Mouse (Mus musculus) liver, embryonic 16.5 days (tissue): ENCODE measurements around the gene Mthfd1. TPM values are rescaled to one million over a fixed set of nuclear protein-coding genes. Genes with fewer than 3 reads are reported as not detected.

Experiments used
- ATAC-seq: fragments of 200-750 bp; cut with Nextera tagmentation; 2 replicates; pipeline ENCODE4 v1.8.0; 2017; ENCODE audit warnings: low read depth, mild to moderate bottlenecking, moderate number of reproducible peaks, moderate library complexity
- H3K27ac ChIP-seq: fragments of 300-500 bp; sonication (generic); 2 replicates; pipeline ENCODE4 v1.5.1; 2014; ENCODE audit warnings: mild to moderate bottlenecking, low read length
- H3K27me3 ChIP-seq: fragments of 300-500 bp; sonication (generic); 2 replicates; pipeline ENCODE4 v1.6.1; 2014; ENCODE audit warnings: low read depth, low read length, mixed read lengths; ENCODE audit not compliant: control insufficient read depth, insufficient read depth
- H3K36me3 ChIP-seq: fragments of 300-500 bp; sonication (generic); 2 replicates; pipeline ENCODE4 v1.6.1; 2014; ENCODE audit warnings: mild to moderate bottlenecking; ENCODE audit not compliant: control insufficient read depth, insufficient read depth
- H3K4me1 ChIP-seq: fragments of 300-500 bp; sonication (generic); 2 replicates; pipeline ENCODE4 v1.6.1; 2014; ENCODE audit warnings: low read depth, low read length, mixed read lengths; ENCODE audit not compliant: control insufficient read depth
- H3K4me2 ChIP-seq: fragments of 300-500 bp; sonication (generic); 2 replicates; pipeline ENCODE4 v1.6.1; 2014; ENCODE audit warnings: low read depth, low read length, mixed read lengths
- H3K4me3 ChIP-seq: fragments of 300-500 bp; sonication (generic); 2 replicates; pipeline ENCODE4 v1.5.1; 2014; ENCODE audit warnings: low read depth, mild to moderate bottlenecking, low read length
- H3K9ac ChIP-seq: fragments of 300-500 bp; sonication (generic); 2 replicates; pipeline ENCODE4 v1.6.1; 2014; ENCODE audit warnings: low read depth, low read length
- H3K9me3 ChIP-seq: fragments of 300-500 bp; sonication (generic); replicated peaks from 2 replicates; pipeline ENCODE4 v1.6.1; 2016; ENCODE audit warnings: low read length; ENCODE audit not compliant: control insufficient read depth
- WGBS: fragments of 180-500 bp; shearing (Covaris S2); extraction: QIAGEN DNeasy Blood & Tissue Kit; methylation state at CpG from one replicate; pipeline ENCODE4 v1.1.7; 2014; ENCODE audit not compliant: insufficient replicate concordance; 5-methylcytosine and 5-hydroxymethylcytosine counted together
- polyA plus RNA-seq: library from polyadenylated mRNA; unstranded; fragments of >200 nt; fragmentation: Nextera tagmentation; extraction: Ambion mirVana; gene quantifications from 2 replicates; pipeline ENCODE4 v1.2.1, GENCODE M21; 2015

Mthfd1 gene
- polyA plus RNA-seq, 1 experiment from 2014 or later, result 100 TPM

GRCm38 (mm10) chr12:76366276-76366675 lies 111.2 kb downstream of the Mthfd1 start:
- 56% methylated on average over 3 of the region's 3 CpGs for WGBS
- Histone ChIP-seq H3K4me2 (no peak overlapping the region), H3K9ac (no peak overlapping the region), H3K27me3 (no peaks in the 10 kb centered on the region), H3K27ac (peak overlapping the region; percentile 25; the same call in 1 of the 2 replicates), H3K36me3 (no peaks in the 10 kb centered on the region), H3K4me3 (no peak overlapping the region), H3K4me1 (peaks cover 44% of the 10 kb centered on the region), H3K9me3 (no peaks in the 10 kb centered on the region)
- no peak for ATAC-seq

GRCm38 (mm10) chr12:76367096-76367995 lies 112.2 kb downstream of the Mthfd1 start:
- Histone ChIP-seq H3K36me3 (no peaks in the 10 kb centered on the region), H3K27me3 (no peaks in the 10 kb centered on the region), H3K27ac (peak overlapping the region; percentile 96), H3K9ac (peak overlapping the region; percentile 96), H3K4me1 (peaks cover 45% of the 10 kb centered on the region), H3K4me2 (peak overlapping the region; percentile 89), H3K4me3 (peak overlapping the region; percentile 90), H3K9me3 (no peaks in the 10 kb centered on the region)
- no peak for ATAC-seq
- 13% methylated on average over 14 of the region's 14 CpGs for WGBS

DNA sequence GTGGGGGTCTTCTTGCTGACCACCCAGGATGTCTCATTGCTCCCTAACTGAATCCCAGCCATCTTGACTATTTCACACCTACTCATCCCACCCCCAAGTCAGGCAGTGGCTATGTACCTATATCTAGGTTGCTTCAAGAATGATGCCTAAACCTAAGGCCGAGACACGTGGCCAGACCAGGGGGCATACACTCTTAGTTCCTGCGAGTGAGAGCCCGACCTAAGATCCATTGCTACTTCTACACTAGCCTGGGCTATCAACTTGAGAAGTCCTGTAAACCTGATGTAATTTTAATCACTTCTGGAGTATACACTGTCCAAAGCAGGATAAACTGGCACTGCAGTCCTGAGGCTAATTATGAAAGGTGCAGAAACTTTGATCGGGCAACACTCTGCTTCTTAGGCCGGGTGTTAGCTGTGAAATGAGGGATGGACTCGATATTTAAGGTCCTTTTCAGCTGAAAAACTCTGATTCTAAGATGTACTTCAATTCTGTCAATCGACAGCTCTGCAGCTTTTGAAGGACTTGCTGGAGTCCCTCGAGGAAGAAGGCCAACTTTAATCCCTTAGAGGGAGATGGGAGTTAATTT lies 113.2 kb downstream of the Mthfd1 start:
- peak overlapping the region; percentile 89 for H3K4me2 ChIP-seq
- H3K9me3 ChIP-seq, result no peaks in the 10 kb centered on the region
- H3K36me3 ChIP-seq, result no peaks in the 10 kb centered on the region
- 5% methylated on average over 9 of the region's 9 CpGs for WGBS
- peaks cover 46% of the 10 kb centered on the region for H3K4me1 ChIP-seq
- H3K27me3 ChIP-seq, result no peaks in the 10 kb centered on the region
- H3K4me3 ChIP-seq, result peak overlapping the region; percentile 90
- H3K27ac ChIP-seq, result peak overlapping the region; percentile 96
- no peak for ATAC-seq
- H3K9ac ChIP-seq, result peak overlapping the region; percentile 96

DNA sequence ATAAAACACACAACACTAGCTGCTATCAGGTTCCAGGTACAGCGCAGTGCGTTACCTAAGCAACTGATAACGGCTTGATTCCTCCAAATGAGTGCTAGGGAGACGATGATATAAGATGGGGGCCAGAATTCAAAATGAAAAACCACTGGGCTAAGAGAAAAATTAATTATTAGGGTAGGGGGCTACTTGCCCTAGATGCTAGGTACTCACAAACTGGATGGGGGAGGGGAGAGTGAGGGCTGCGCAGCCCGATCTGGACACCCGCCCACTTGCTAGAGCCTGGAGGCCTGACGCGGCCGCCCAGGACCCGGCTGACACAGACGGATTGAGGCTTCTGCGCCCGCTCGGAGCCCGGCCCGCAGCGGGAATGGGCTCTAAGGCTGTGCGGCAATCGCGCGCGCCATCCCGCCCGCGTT lies 113.7 kb downstream of the Mthfd1 start:
- Histone ChIP-seq H3K4me2 (peak overlapping the region; percentile 89), H3K4me1 (peaks cover 46% of the 10 kb centered on the region), H3K9ac (peak overlapping the region; percentile 96), H3K36me3 (no peaks in the 10 kb centered on the region), H3K9me3 (no peaks in the 10 kb centered on the region), H3K27ac (peak overlapping the region; percentile 96), H3K4me3 (peak overlapping the region; percentile 90), H3K27me3 (no peaks in the 10 kb centered on the region)
- ATAC-seq, result peak; percentile 25
- 1% methylated on average over 26 of the region's 26 CpGs for WGBS

Other genes with a start within 250 kb of the Mthfd1 start
- gene Esr2, start 78.0 kb upstream of the Mthfd1 start, polyA plus RNA-seq, result not detected in 2 replicates
- gene Tex21, start 8.6 kb upstream of the Mthfd1 start, polyA plus RNA-seq, result 0.11 TPM in 1 of 2 replicates, not detected in the other
- 0.16 and 0.21 TPM in 2 replicates for gene Akap5, start 69.6 kb downstream of the Mthfd1 start, polyA plus RNA-seq
- gene Zbtb25, start 114.3 kb downstream of the Mthfd1 start, polyA plus RNA-seq, result 4.1 and 4.8 TPM in 2 replicates
- 2.9 and 3.4 TPM in 2 replicates for gene Zbtb1, start 115.0 kb downstream of the Mthfd1 start, polyA plus RNA-seq
- 1.4 and 1.5 TPM in 2 replicates for gene Hspa2, start 148.9 kb downstream of the Mthfd1 start, polyA plus RNA-seq
- gene Ppp1r36, start 162.2 kb downstream of the Mthfd1 start, polyA plus RNA-seq, result 0.08 and 0.11 TPM in 2 replicates